Mouse (Mus musculus) heart, adult 2 months (tissue): Measurements from ENCODE around the gene Pdss2. TPM values are rescaled to one million over a fixed set of nuclear protein-coding genes. Genes with fewer than 3 reads are reported as not detected.

Experiments used
- DNase-seq, 2 experiments: peaks; one replicate each; pipeline ENCODE4 v3.0.0; 2021
- H3K27ac ChIP-seq: fragments of 200-600 bp; 2 replicates; pipeline ENCODE4 v1.8.1; 2022
- H3K27me3 ChIP-seq: fragments of 200-500 bp; 2 replicates; pipeline ENCODE4 v1.6.1; 2012; ENCODE audit warnings: mild to moderate bottlenecking, low read length, inconsistent platforms, mixed read lengths; ENCODE audit not compliant: control insufficient read depth, insufficient read depth
- H3K36me3 ChIP-seq: fragments of 200-500 bp; 2 replicates; pipeline ENCODE4 v1.6.1; 2012; ENCODE audit warnings: low read length, inconsistent platforms; ENCODE audit not compliant: control insufficient read depth, insufficient read depth
- H3K4me1 ChIP-seq: fragments of 200-500 bp; 2 replicates; pipeline ENCODE4 v1.6.1; 2011; ENCODE audit warnings: low read length; ENCODE audit not compliant: control insufficient read depth, insufficient read depth
- H3K4me3 ChIP-seq: fragments of 200-600 bp; 2 replicates; pipeline ENCODE4 v1.8.1; 2022
- H3K79me2 ChIP-seq: fragments of 200-500 bp; replicated peaks from 2 replicates; pipeline ENCODE4 v1.6.1; 2012; ENCODE audit warnings: mild to moderate bottlenecking, inconsistent platforms, low read length, moderate library complexity, mixed read lengths; ENCODE audit not compliant: control insufficient read depth, insufficient read depth
- H3K9ac ChIP-seq: fragments of 200-500 bp; 2 replicates; pipeline ENCODE4 v1.6.1; 2012; ENCODE audit warnings: low read depth, mild to moderate bottlenecking, control low read depth, inconsistent platforms, low read length, mixed read lengths
- CTCF ChIP-seq: fragments of 200-600 bp; IDR thresholded peaks from 2 replicates; pipeline ENCODE4 v1.8.1; 2022; ENCODE audit warnings: antibody characterized with exemption, mild to moderate bottlenecking, moderate library complexity
- EP300 ChIP-seq: fragments of 200-500 bp; IDR thresholded peaks from 2 replicates; pipeline ENCODE4 v1.6.1; 2011; ENCODE audit warnings: low read depth, low read length, control low read depth; ENCODE audit not compliant: insufficient read depth
- POLR2A ChIP-seq: fragments of 200-500 bp; IDR thresholded peaks from 2 replicates; pipeline ENCODE4 v1.6.1; 2011; ENCODE audit warnings: mild to moderate bottlenecking, low read depth, low read length, control low read depth; ENCODE audit not compliant: insufficient read depth
- WGBS: fragments of 180-500 bp; shearing (Covaris S2); methylation state at CpG from one replicate; pipeline ENCODE4 v1.1.7; 2018; 5-methylcytosine and 5-hydroxymethylcytosine counted together
- intact Hi-C: fragments of 180-260 bp; cut with DNase I; formaldehyde crosslinking; loops from one replicate; pipeline ENCODE4 v1.15.1; 2025
- polyA plus RNA-seq: library from polyadenylated mRNA; depleted of rRNA; stranded (reverse); fragments of >200 nt; gene quantifications from 2 replicates; pipeline ENCODE4 v1.2.3, GENCODE M21; 2012
- total RNA-seq, 2 experiments: library from RNA; stranded (reverse); gene quantifications; 2 replicates each; pipeline ENCODE4 v1.2.3; 2021

Gene Pdss2
- total and polyA plus RNA-seq, 3 experiments = 16.6 to 33.7 (median 31.1) TPM

GRCm38 (mm10) chr10:43487441-43488010 lies 266.2 kb downstream of the Pdss2 start:
- Histone ChIP-seq H3K79me2 (peaks cover 2% of the 10 kb centered on the region; the same call in 1 of the 2 replicates), H3K27me3 (no peaks in the 10 kb centered on the region), H3K4me3 (no peak overlapping the region), H3K36me3 (no peaks in the 10 kb centered on the region), H3K9ac (no peak overlapping the region), H3K27ac (no peak overlapping the region), H3K4me1 (peaks cover 27% of the 10 kb centered on the region)
- TF ChIP-seq CTCF (no peak), EP300 (no peak), POLR2A (no peak)
- 78% methylated on average over 3 of the region's 3 CpGs for WGBS
- DNase-seq = no peak
- intact Hi-C loops = no loop called here

GRCm38 (mm10) chr10:43488258-43488657 lies 267.0 kb downstream of the Pdss2 start:
- H3K4me1 ChIP-seq = peaks cover 27% of the 10 kb centered on the region

GRCm38 (mm10) chr10:43489139-43489538 lies 267.9 kb downstream of the Pdss2 start:
- intact Hi-C loops = no loop called here
- no peaks in the 10 kb centered on the region for H3K27me3 ChIP-seq
- H3K4me3 ChIP-seq = no peak overlapping the region
- H3K79me2 ChIP-seq = peaks cover 2% of the 10 kb centered on the region; the same call in 1 of the 2 replicates
- no peaks in the 10 kb centered on the region for H3K36me3 ChIP-seq
- WGBS = 85% methylated on average over 7 of the region's 7 CpGs
- no peak overlapping the region for H3K9ac ChIP-seq
- DNase-seq = no peak
- no peak overlapping the region for H3K27ac ChIP-seq
- H3K4me1 ChIP-seq = peaks cover 25% of the 10 kb centered on the region
- TF ChIP-seq POLR2A (no peak), CTCF (no peak), EP300 (no peak)

More at GRCm38 (mm10) chr10:43488258-43488657, 267.0 kb downstream of the Pdss2 start:
- Histone ChIP-seq H3K27me3 (no peaks in the 10 kb centered on the region), H3K79me2 (peaks cover 2% of the 10 kb centered on the region; the same call in 1 of the 2 replicates), H3K4me3 (no peak overlapping the region), H3K9ac (no peak overlapping the region), H3K36me3 (no peaks in the 10 kb centered on the region), H3K27ac (no peak overlapping the region)
- WGBS = 75% methylated on average over 4 of the region's 4 CpGs
- no peak for DNase-seq
- TF ChIP-seq CTCF = no peak
- no peak for TF ChIP-seq POLR2A
- no peak for TF ChIP-seq EP300
- intact Hi-C loops = no loop called here

- peak in 1 of 2 experiments; percentile 26 for DNase-seq
- Histone ChIP-seq H3K9ac (no peak overlapping the region), H3K27ac (no peak overlapping the region; the same call in 1 of the 2 replicates), H3K4me1 (peaks cover 24% of the 10 kb centered on the region), H3K36me3 (no peaks in the 10 kb centered on the region), H3K79me2 (peaks cover 2% of the 10 kb centered on the region; the same call in 1 of the 2 replicates), H3K27me3 (no peaks in the 10 kb centered on the region), H3K4me3 (no peak overlapping the region)
- 25% methylated on average over 6 of the region's 6 CpGs for WGBS
- intact Hi-C loops = no loop called here
- TF ChIP-seq CTCF (no peak), EP300 (0 out of 2 replicates have a peak, but pooled peaks have one; percentile 38)
Observed at GRCm38 (mm10) chr10:43489550-43489949, 268.3 kb downstream of the Pdss2 start.

- intact Hi-C loops = no loop called here
- TF ChIP-seq CTCF (no peak), POLR2A (no peak), EP300 (no peak)
- 69% methylated on average over 8 of the region's 8 CpGs for WGBS
- Histone ChIP-seq H3K4me3 (no peak overlapping the region), H3K36me3 (no peaks in the 10 kb centered on the region), H3K27me3 (no peaks in the 10 kb centered on the region), H3K9ac (0 out of 2 replicates have a peak overlapping the region, but pooled peaks have one; percentile 7), H3K27ac (peak overlapping the region; percentile 63), H3K4me1 (peaks cover 24% of the 10 kb centered on the region), H3K79me2 (peaks cover 2% of the 10 kb centered on the region; the same call in 1 of the 2 replicates)
- DNase-seq = no peak
Observed at GRCm38 (mm10) chr10:43490034-43490433, 268.7 kb downstream of the Pdss2 start.

- Histone ChIP-seq H3K27me3 (no peaks in the 10 kb centered on the region), H3K79me2 (no peaks in the 10 kb centered on the region; the same call in 1 of the 2 replicates), H3K4me1 (peaks cover 20% of the 10 kb centered on the region), H3K27ac (peak overlapping the region; percentile 63), H3K4me3 (no peak overlapping the region), H3K36me3 (no peaks in the 10 kb centered on the region), H3K9ac (peak overlapping the region; percentile 47; the same call in 1 of the 2 replicates)
- peak in 1 of 2 experiments; percentile 58 for DNase-seq
- TF ChIP-seq EP300 = 0 out of 2 replicates have a peak, but pooled peaks have one; percentile 57
- TF ChIP-seq POLR2A = no peak
- WGBS = 60% methylated on average over 5 of the region's 5 CpGs
- intact Hi-C loops = no loop called here
Observed at GRCm38 (mm10) chr10:43490846-43491245, 269.6 kb downstream of the Pdss2 start.
